Mouse (Mus musculus): Measurements from ENCODE around the gene Nup107. TPM values are rescaled to one million over a fixed set of nuclear protein-coding genes. Genes with fewer than 3 reads are reported as not detected.

Gene Nup107
- total and polyA plus RNA-seq, 3 experiments, result 80.2 to 91.6 TPM; not detected in 1

DNA sequence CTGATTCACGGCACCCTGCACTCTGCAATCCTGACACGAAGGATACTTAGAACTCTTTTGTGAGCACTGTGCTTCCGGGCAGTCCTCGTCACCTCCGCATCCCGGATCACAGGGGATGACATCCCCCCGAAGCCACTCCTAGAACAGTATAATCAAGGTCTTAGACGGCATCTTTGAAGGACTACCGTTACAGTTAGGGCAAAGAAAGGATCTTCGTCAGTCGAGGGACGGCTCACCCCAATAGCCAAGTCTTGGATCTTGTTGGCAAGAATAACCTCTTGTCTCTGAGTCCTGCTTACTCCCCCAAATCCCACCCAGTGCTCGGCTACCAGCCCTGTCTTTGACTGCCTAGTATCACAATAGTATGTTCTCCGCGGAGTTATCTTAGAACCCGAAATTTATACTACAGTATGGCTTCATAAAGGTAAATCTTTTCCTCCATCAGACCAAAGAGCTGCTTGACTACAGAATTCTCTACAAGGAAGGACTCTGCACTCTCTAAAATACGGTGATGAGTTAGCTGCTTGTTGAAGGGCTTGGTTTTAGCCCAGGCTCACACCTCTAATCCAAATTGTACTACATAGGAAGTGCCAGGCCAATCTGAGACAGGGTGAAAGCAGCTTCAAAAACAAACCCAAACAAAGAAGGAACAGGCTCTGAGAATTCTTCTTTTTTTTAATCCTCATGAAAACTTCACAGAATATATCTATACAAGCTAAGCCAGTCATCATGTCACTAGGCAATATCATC, 1.9 kb downstream of the Nup107 start:
- Histone ChIP-seq H3K9me3 (replicated peaks; ENCODE audit: insufficient read depth, low read length) (no peaks in the 10 kb centered on the region), H3K4me1 (ENCODE audit: control insufficient read depth in 1 of 2, insufficient read depth in 2 of 2, low read length in 2 of 2) (peaks cover 7 to 17% of the 10 kb centered on the region in 2 experiments), H3K9ac (ENCODE audit: control insufficient read depth, low read depth, low read length, poor library complexity, severe bottlenecking) (no peak overlapping the region), H3K4me3 (ENCODE audit: control insufficient read depth in 1 of 2, insufficient read depth in 1 of 2, low read depth in 2 of 2, low read length in 2 of 2) (no peak overlapping the region; a peak in 1 of 4 replicates), H3K36me3 (ENCODE audit: control insufficient read depth in 1 of 2, insufficient read depth in 2 of 2, low read length in 2 of 2) (peaks cover 15 to 24% of the 10 kb centered on the region in 2 experiments), H3K27me3 (ENCODE audit: control insufficient read depth in 1 of 2, insufficient read depth in 2 of 2, low read length in 2 of 2) (no peaks in the 10 kb centered on the region), H3K27ac (ENCODE audit: control insufficient read depth, low read depth, low read length) (no peak overlapping the region), H3K79me2 (ENCODE audit: control insufficient read depth, insufficient read depth, low read length, poor library complexity) (peaks cover 28% of the 10 kb centered on the region)
- TF ChIP-seq CHD1 (IDR thresholded peaks at IDR 0.05; ENCODE audit: low read depth, low read length) (no peak), HCFC1 (IDR thresholded peaks at IDR 0.05; ENCODE audit: low read depth, low read length) (no peak), RCOR1 (IDR thresholded peaks at IDR 0.05; ENCODE audit: low read depth, low read length) (no peak), UBTF (IDR thresholded peaks at IDR 0.05; ENCODE audit: borderline replicate concordance, insufficient read depth, low read depth, low read length) (no peak), MAFK (IDR thresholded peaks at IDR 0.05; ENCODE audit: borderline replicate concordance, low read depth, low read length) (no peak), MYB (IDR thresholded peaks at IDR 0.05; ENCODE audit: low read depth, low read length) (no peak), TCF12 (IDR thresholded peaks at IDR 0.05; ENCODE audit: low read depth, low read length) (no peak), POLR2AphosphoS5 (IDR thresholded peaks at IDR 0.05; ENCODE audit: borderline replicate concordance, low read depth, low read length) (no peak), E2F4 (IDR thresholded peaks at IDR 0.05; ENCODE audit: borderline replicate concordance, low read depth, low read length) (no peak), USF1 (IDR thresholded peaks at IDR 0.05; ENCODE audit: low read depth, low read length) (no peak), MAX (IDR thresholded peaks at IDR 0.05; ENCODE audit: low read length) (no peak), ZKSCAN1 (IDR thresholded peaks at IDR 0.05; ENCODE audit: low read depth, low read length) (no peak)
- no peak for DNase-seq (ENCODE audit: low read depth, low spot score)

GRCm38 (mm10) chr10:117790011-117790410, 2.5 kb downstream of the Nup107 start:
- Histone ChIP-seq H3K4me1 (ENCODE audit: control insufficient read depth in 1 of 2, insufficient read depth in 2 of 2, low read length in 2 of 2) (peaks cover 8 to 17% of the 10 kb centered on the region in 2 experiments), H3K27me3 (ENCODE audit: control insufficient read depth in 1 of 2, insufficient read depth in 2 of 2, low read length in 2 of 2) (no peaks in the 10 kb centered on the region), H3K9me3 (replicated peaks; ENCODE audit: insufficient read depth, low read length) (no peaks in the 10 kb centered on the region), H3K79me2 (ENCODE audit: control insufficient read depth, insufficient read depth, low read length, poor library complexity) (peaks cover 28% of the 10 kb centered on the region), H3K36me3 (ENCODE audit: control insufficient read depth in 1 of 2, insufficient read depth in 2 of 2, low read length in 2 of 2) (peaks cover 18 to 25% of the 10 kb centered on the region in 2 experiments), H3K27ac (ENCODE audit: control insufficient read depth, low read depth, low read length) (no peak overlapping the region), H3K9ac (ENCODE audit: control insufficient read depth, low read depth, low read length, poor library complexity, severe bottlenecking) (no peak overlapping the region), H3K4me3 (ENCODE audit: control insufficient read depth in 1 of 2, insufficient read depth in 1 of 2, low read depth in 2 of 2, low read length in 2 of 2) (no peak overlapping the region)
- no peak for DNase-seq (ENCODE audit: low read depth, low spot score)
- no peak for TF ChIP-seq ZC3H11A (IDR thresholded peaks at IDR 0.05; ENCODE audit: low read depth, low read length)
- no peak for TF ChIP-seq CHD2 (IDR thresholded peaks at IDR 0.05; ENCODE audit: low read length)
- no peak for TF ChIP-seq USF1 (IDR thresholded peaks at IDR 0.05; ENCODE audit: low read depth, low read length)
- TF ChIP-seq EP300 (IDR thresholded peaks at IDR 0.05; ENCODE audit: low read depth in 1 of 2, low read length in 2 of 2), result no peak
- TF ChIP-seq E2F4 (IDR thresholded peaks at IDR 0.05; ENCODE audit: borderline replicate concordance, low read depth, low read length), result no peak
- no peak for TF ChIP-seq MXI1 (IDR thresholded peaks at IDR 0.05; ENCODE audit: low read depth, low read length)
- no peak for TF ChIP-seq JUND (IDR thresholded peaks at IDR 0.05; ENCODE audit: low read depth, low read length)
- no peak for TF ChIP-seq MYB (IDR thresholded peaks at IDR 0.05; ENCODE audit: low read depth, low read length)
- no peak for TF ChIP-seq UBTF (IDR thresholded peaks at IDR 0.05; ENCODE audit: borderline replicate concordance, insufficient read depth, low read depth, low read length)
- TF ChIP-seq CTCF (IDR thresholded peaks at IDR 0.05 in 2 of 3, conservative IDR thresholded peaks at IDR 0.05 in 1 of 3; ENCODE audit: control insufficient read depth in 1 of 3, insufficient read depth in 1 of 3, low read depth in 2 of 3, low read length in 3 of 3, poor library complexity in 1 of 3, severe bottlenecking in 1 of 3), result no peak
- no peak for TF ChIP-seq SIN3A (IDR thresholded peaks at IDR 0.05; ENCODE audit: low read length)
